Mouse (Mus musculus): ENCODE measurements around the gene Tkfc. TPM values are rescaled to one million over a fixed set of nuclear protein-coding genes. Genes with fewer than 3 reads are reported as not detected.

Tkfc gene
- polyA plus RNA-seq, 1 experiment from 2014 or later = 22.7 TPM

- ATAC-seq (ENCODE audit: insufficient read depth, low FRiP score, low TSS enrichment) = no peak
- WGBS = 89% methylated on average over 3 of the region's 3 CpGs
Measured at GRCm38 (mm10) chr19:10580102-10580501, 25.4 kb downstream of the Tkfc start.

GRCm38 (mm10) chr19:10576690-10577561 is 28.5 kb downstream of the Tkfc start, which contains the start of the genes Cyb561a3 and Tmem138:
TSS of gene Cyb561a3 (plus strand) at chr19:10577172.
TSS of gene Tmem138 (minus strand) at chr19:10577362.
- Histone ChIP-seq H3K36me3 (ENCODE audit: control insufficient read depth, insufficient read depth, low read length) (peaks cover 5% of the 10 kb centered on the region), H3K9ac (ENCODE audit: low read length) (peak within 1 kb of the TSS; percentile 75), H3K4me3 (ENCODE audit: low read depth, low read length) (peak within 1 kb of the TSS; percentile 73), H3K27me3 (ENCODE audit: control insufficient read depth, insufficient read depth, low read length) (no peaks in the 10 kb centered on the region), H3K4me2 (ENCODE audit: low read depth) (peak within 1 kb of the TSS; percentile 85), H3K4me1 (ENCODE audit: control insufficient read depth, insufficient read depth, low read length) (peaks cover 2% of the 10 kb centered on the region; the same call in 1 of the 2 replicates), H3K27ac (ENCODE audit: low read depth, low read length) (peak within 1 kb of the TSS; percentile 76), H3K9me3 (ENCODE audit: control insufficient read depth, low read length) (no peaks in the 10 kb centered on the region)
- peak; percentile 92 for DNase-seq (ENCODE audit: low spot score)
- under 1% methylated on average over 44 of the region's 44 CpGs for WGBS
- peak; percentile 97 for ATAC-seq (ENCODE audit: insufficient read depth, low FRiP score, low TSS enrichment)

More at GRCm38 (mm10) chr19:10580102-10580501, 25.4 kb downstream of the Tkfc start:
- H3K4me2 ChIP-seq (ENCODE audit: low read depth) = no peak overlapping the region
- no peak overlapping the region for H3K27ac ChIP-seq (ENCODE audit: low read depth, low read length)
- H3K9ac ChIP-seq (ENCODE audit: low read length) = no peak overlapping the region
- no peaks in the 10 kb centered on the region for H3K9me3 ChIP-seq (ENCODE audit: control insufficient read depth, low read length)
- no peak overlapping the region for H3K4me3 ChIP-seq (ENCODE audit: low read depth, low read length)
- no peaks in the 10 kb centered on the region for H3K27me3 ChIP-seq (ENCODE audit: control insufficient read depth, insufficient read depth, low read length)
- H3K36me3 ChIP-seq (ENCODE audit: control insufficient read depth, insufficient read depth, low read length) = no peaks in the 10 kb centered on the region
- no peak for DNase-seq (ENCODE audit: low spot score)
- H3K4me1 ChIP-seq (ENCODE audit: control insufficient read depth, insufficient read depth, low read length) = peaks cover 2% of the 10 kb centered on the region; the same call in 1 of the 2 replicates

- Histone ChIP-seq H3K27me3 (ENCODE audit: control insufficient read depth, insufficient read depth, low read length) (no peaks in the 10 kb centered on the region), H3K4me1 (ENCODE audit: control insufficient read depth, insufficient read depth, low read length) (no peaks in the 10 kb centered on the region), H3K27ac (ENCODE audit: low read depth, low read length) (no peak overlapping the region), H3K4me3 (ENCODE audit: low read depth, low read length) (no peak overlapping the region), H3K9me3 (ENCODE audit: control insufficient read depth, low read length) (no peaks in the 10 kb centered on the region), H3K4me2 (ENCODE audit: low read depth) (no peak overlapping the region), H3K36me3 (ENCODE audit: control insufficient read depth, insufficient read depth, low read length) (peaks cover 13% of the 10 kb centered on the region), H3K9ac (ENCODE audit: low read length) (no peak overlapping the region)
- 96% methylated on average over 6 of the region's 6 CpGs for WGBS
- DNase-seq (ENCODE audit: low spot score) = no peak
- no peak for ATAC-seq (ENCODE audit: insufficient read depth, low FRiP score, low TSS enrichment)
Measured at GRCm38 (mm10) chr19:10569627-10570026, 35.8 kb downstream of the Tkfc start.

GRCm38 (mm10) chr19:10565217-10565616 is 40.2 kb downstream of the Tkfc start:
- no peak overlapping the region for H3K4me3 ChIP-seq (ENCODE audit: low read depth, low read length)
- no peaks in the 10 kb centered on the region for H3K9me3 ChIP-seq (ENCODE audit: control insufficient read depth, low read length)
- 84% methylated on average over 4 of the region's 4 CpGs for WGBS
- peaks cover 4% of the 10 kb centered on the region; the same call in 1 of the 2 replicates for H3K36me3 ChIP-seq (ENCODE audit: control insufficient read depth, insufficient read depth, low read length)
- H3K4me1 ChIP-seq (ENCODE audit: control insufficient read depth, insufficient read depth, low read length) = no peaks in the 10 kb centered on the region
- H3K9ac ChIP-seq (ENCODE audit: low read length) = no peak overlapping the region
- H3K27ac ChIP-seq (ENCODE audit: low read depth, low read length) = no peak overlapping the region
- DNase-seq (ENCODE audit: low spot score) = no peak
- H3K27me3 ChIP-seq (ENCODE audit: control insufficient read depth, insufficient read depth, low read length) = no peaks in the 10 kb centered on the region
- no peak overlapping the region for H3K4me2 ChIP-seq (ENCODE audit: low read depth)
- no peak for ATAC-seq (ENCODE audit: insufficient read depth, low FRiP score, low TSS enrichment)

GRCm38 (mm10) chr19:10564278-10564677 is 41.2 kb downstream of the Tkfc start:
- no peak overlapping the region for H3K27ac ChIP-seq (ENCODE audit: low read depth, low read length)
- H3K9me3 ChIP-seq (ENCODE audit: control insufficient read depth, low read length) = no peaks in the 10 kb centered on the region
- DNase-seq (ENCODE audit: low spot score) (no peak), ATAC-seq (ENCODE audit: insufficient read depth, low FRiP score, low TSS enrichment) (no peak)
- no peak overlapping the region for H3K4me2 ChIP-seq (ENCODE audit: low read depth)
- no peak overlapping the region for H3K4me3 ChIP-seq (ENCODE audit: low read depth, low read length)
- H3K27me3 ChIP-seq (ENCODE audit: control insufficient read depth, insufficient read depth, low read length) = no peaks in the 10 kb centered on the region
- no peak overlapping the region for H3K9ac ChIP-seq (ENCODE audit: low read length)
- H3K36me3 ChIP-seq (ENCODE audit: control insufficient read depth, insufficient read depth, low read length) = no peaks in the 10 kb centered on the region
- H3K4me1 ChIP-seq (ENCODE audit: control insufficient read depth, insufficient read depth, low read length) = no peaks in the 10 kb centered on the region
- WGBS = 83% methylated on average over 6 of the region's 6 CpGs

- no peaks in the 10 kb centered on the region for H3K9me3 ChIP-seq (ENCODE audit: control insufficient read depth, low read length)
- no peaks in the 10 kb centered on the region for H3K27me3 ChIP-seq (ENCODE audit: control insufficient read depth, insufficient read depth, low read length)
- no peak overlapping the region for H3K27ac ChIP-seq (ENCODE audit: low read depth, low read length)
- H3K36me3 ChIP-seq (ENCODE audit: control insufficient read depth, insufficient read depth, low read length) = no peaks in the 10 kb centered on the region
- DNase-seq (ENCODE audit: low spot score) (no peak), ATAC-seq (ENCODE audit: insufficient read depth, low FRiP score, low TSS enrichment) (no peak)
- no peak overlapping the region for H3K4me3 ChIP-seq (ENCODE audit: low read depth, low read length)
- WGBS = 71% methylated on average over 5 of the region's 5 CpGs
- H3K4me1 ChIP-seq (ENCODE audit: control insufficient read depth, insufficient read depth, low read length) = no peaks in the 10 kb centered on the region
- no peak overlapping the region for H3K9ac ChIP-seq (ENCODE audit: low read length)
- no peak overlapping the region for H3K4me2 ChIP-seq (ENCODE audit: low read depth)
Measured at GRCm38 (mm10) chr19:10562351-10562750, 43.1 kb downstream of the Tkfc start.

- Histone ChIP-seq H3K36me3 (ENCODE audit: control insufficient read depth, insufficient read depth, low read length) (no peaks in the 10 kb centered on the region), H3K9me3 (ENCODE audit: control insufficient read depth, low read length) (no peaks in the 10 kb centered on the region), H3K4me3 (ENCODE audit: low read depth, low read length) (no peak overlapping the region), H3K27ac (ENCODE audit: low read depth, low read length) (no peak overlapping the region), H3K27me3 (ENCODE audit: control insufficient read depth, insufficient read depth, low read length) (no peaks in the 10 kb centered on the region), H3K9ac (ENCODE audit: low read length) (no peak overlapping the region), H3K4me2 (ENCODE audit: low read depth) (no peak overlapping the region), H3K4me1 (ENCODE audit: control insufficient read depth, insufficient read depth, low read length) (no peaks in the 10 kb centered on the region)
- 73% methylated on average over 6 of the region's 6 CpGs for WGBS
- DNase-seq (ENCODE audit: low spot score) = no peak
- ATAC-seq (ENCODE audit: insufficient read depth, low FRiP score, low TSS enrichment) = no peak
Measured at GRCm38 (mm10) chr19:10561558-10562314, 43.7 kb downstream of the Tkfc start.

GRCm38 (mm10) chr19:10560108-10560507 is 45.3 kb downstream of the Tkfc start:
- H3K4me3 ChIP-seq (ENCODE audit: low read depth, low read length) = no peak overlapping the region
- H3K9ac ChIP-seq (ENCODE audit: low read length) = no peak overlapping the region
- no peaks in the 10 kb centered on the region for H3K27me3 ChIP-seq (ENCODE audit: control insufficient read depth, insufficient read depth, low read length)
- 38% methylated on average over 5 of the region's 5 CpGs for WGBS
- H3K4me1 ChIP-seq (ENCODE audit: control insufficient read depth, insufficient read depth, low read length) = peaks cover 1% of the 10 kb centered on the region; the same call in 1 of the 2 replicates
- no peak overlapping the region for H3K4me2 ChIP-seq (ENCODE audit: low read depth)
- no peak overlapping the region for H3K27ac ChIP-seq (ENCODE audit: low read depth, low read length)
- DNase-seq (ENCODE audit: low spot score) (no peak), ATAC-seq (ENCODE audit: insufficient read depth, low FRiP score, low TSS enrichment) (no peak)
- no peaks in the 10 kb centered on the region for H3K9me3 ChIP-seq (ENCODE audit: control insufficient read depth, low read length)
- H3K36me3 ChIP-seq (ENCODE audit: control insufficient read depth, insufficient read depth, low read length) = no peaks in the 10 kb centered on the region

All from neural tube, embryonic 11.5 days (tissue).